Mouse (Mus musculus): ENCODE results near the gene Rbpms2. TPM values are rescaled to one million over a fixed set of nuclear protein-coding genes. Genes with fewer than 3 reads are reported as not detected.

Rbpms2 gene
- total RNA-seq, 1 experiment = 44.7 TPM

DNA sequence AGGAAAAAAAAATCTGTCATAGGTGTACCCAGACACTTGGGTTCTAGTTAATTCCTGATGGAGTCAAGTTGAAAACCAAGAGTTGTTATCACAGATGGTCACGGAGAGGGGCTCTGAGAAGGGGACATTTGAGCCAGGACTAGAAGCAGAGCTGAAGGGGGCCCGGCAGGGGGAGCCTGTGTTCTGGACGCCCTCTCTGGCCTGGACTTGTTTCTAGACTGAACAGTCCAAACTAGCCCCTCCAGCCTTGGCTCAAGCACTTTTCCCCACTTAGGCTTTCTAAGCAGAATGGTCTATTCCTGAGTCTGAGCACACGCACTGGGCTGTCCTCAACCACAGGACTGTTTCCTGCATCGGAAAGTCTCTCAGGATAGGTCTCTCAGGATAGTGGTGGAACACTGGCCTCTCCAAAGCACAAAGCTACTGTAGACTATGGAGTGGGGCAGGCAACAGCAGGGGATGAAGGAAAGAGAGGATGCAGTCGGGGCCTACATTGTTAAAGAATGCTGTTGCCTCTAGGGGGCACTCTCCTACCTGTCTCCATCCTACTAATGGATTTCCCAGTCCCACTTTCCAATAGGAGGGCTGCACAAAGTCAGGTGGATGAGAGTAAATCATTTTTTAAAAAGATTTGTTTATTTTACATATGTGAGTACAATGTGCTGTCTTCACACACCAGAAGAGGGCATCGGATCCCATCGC is 25.9 kb upstream of the Rbpms2 start:
- in situ Hi-C loops (cut with MboI; ENCODE audit: low sequenced_read_pairs in 2 of 2, unreplicated experiment in 2 of 2) = loop anchor here (10.0 kb wide), 2 partner anchors 61 to 251 kb away; partner anchors contain the start of gene Oaz2 (in 2 of the 2)
- Histone ChIP-seq H3K9ac (ENCODE audit: insufficient read depth, low read depth, low read length, poor library complexity, severe bottlenecking) (peak overlapping the region; percentile 21; the same call in 1 of the 2 replicates), H3K4me1 (ENCODE audit: control insufficient read depth in 2 of 2, insufficient read depth in 2 of 2, low read length in 2 of 2, poor library complexity in 1 of 2) (peaks cover 3 to 6% of the 10 kb centered on the region in 2 experiments), H3K4me3 (ENCODE audit: insufficient read depth in 1 of 2, low read depth in 1 of 2, low read length in 2 of 2, poor library complexity in 1 of 2, severe bottlenecking in 1 of 2) (no peak overlapping the region), H3K9me3 (ENCODE audit: control insufficient read depth, insufficient read depth, low read depth, low read length) (no peaks in the 10 kb centered on the region), H3K36me3 (ENCODE audit: control insufficient read depth, insufficient read depth, low read length, poor library complexity, severe bottlenecking) (no peaks in the 10 kb centered on the region), H3K27ac (ENCODE audit: insufficient read depth, low read depth, low read length, poor library complexity, severe bottlenecking) (peak overlapping the region; percentile 9; the same call in 1 of the 2 replicates)
- peak; percentile 56 for DNase-seq (ENCODE audit: low read depth, low spot score)
- no peak for TF ChIP-seq MAFK (IDR thresholded peaks at IDR 0.05; ENCODE audit: insufficient read depth, low read depth, low read length)
- no peak for TF ChIP-seq ZNF384 (IDR thresholded peaks at IDR 0.05; ENCODE audit: low read depth, low read length)
- no peak for TF ChIP-seq CHD2 (IDR thresholded peaks at IDR 0.05; ENCODE audit: low read depth, low read length)
- no peak for TF ChIP-seq ZC3H11A (IDR thresholded peaks at IDR 0.05; ENCODE audit: borderline replicate concordance, low read depth, low read length)
- no peak for TF ChIP-seq HCFC1 (IDR thresholded peaks at IDR 0.05; ENCODE audit: borderline replicate concordance, insufficient read depth, low read length)

DNA sequence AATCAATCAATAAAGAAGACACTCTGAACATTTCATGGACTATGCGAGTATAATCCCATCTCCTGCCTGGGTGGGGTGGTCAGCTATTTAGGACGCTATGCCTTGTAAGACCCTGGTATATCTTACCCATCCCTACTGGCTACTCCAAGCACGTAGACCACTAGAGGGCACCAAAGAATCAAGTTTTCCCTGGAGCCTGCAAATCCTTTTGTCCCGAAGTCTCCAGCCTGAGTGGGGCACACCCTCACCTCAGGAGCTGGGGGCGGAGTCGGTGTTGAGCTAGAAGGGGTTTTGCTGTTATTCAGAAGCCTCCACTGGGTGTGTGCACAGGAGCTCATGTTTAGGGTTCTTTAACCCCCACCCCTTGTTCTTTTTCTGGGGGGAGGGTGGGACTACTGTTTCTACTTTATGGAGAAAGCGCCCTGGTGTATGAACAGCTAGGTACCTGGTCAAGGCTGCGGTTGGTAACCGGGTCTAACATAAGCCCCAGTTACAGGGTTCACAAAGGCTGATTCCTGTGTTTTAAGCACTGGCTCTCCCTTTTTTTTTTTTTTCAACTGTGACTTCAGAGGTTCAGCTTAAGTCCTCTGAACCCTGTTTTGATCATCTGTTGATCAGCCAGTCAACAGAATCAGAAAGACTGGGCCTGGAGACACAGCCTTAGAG is 23.8 kb upstream of the Rbpms2 start:
- H3K36me3 ChIP-seq (ENCODE audit: control insufficient read depth, insufficient read depth, low read length, poor library complexity, severe bottlenecking) = no peaks in the 10 kb centered on the region
- peak overlapping the region in 1 of 2 experiments; percentile 54; a peak in 2 of 4 replicates for H3K4me3 ChIP-seq (ENCODE audit: insufficient read depth in 1 of 2, low read depth in 1 of 2, low read length in 2 of 2, poor library complexity in 1 of 2, severe bottlenecking in 1 of 2)
- TF ChIP-seq CHD2 (IDR thresholded peaks at IDR 0.05; ENCODE audit: low read depth, low read length) = no peak
- TF ChIP-seq MAFK (IDR thresholded peaks at IDR 0.05; ENCODE audit: insufficient read depth, low read depth, low read length) = no peak
- TF ChIP-seq ZNF384 (IDR thresholded peaks at IDR 0.05; ENCODE audit: low read depth, low read length) = peak; percentile 62; the same call in 1 of the 2 replicates
- TF ChIP-seq HCFC1 (IDR thresholded peaks at IDR 0.05; ENCODE audit: borderline replicate concordance, insufficient read depth, low read length) = no peak
- peak; percentile 90 for TF ChIP-seq ZC3H11A (IDR thresholded peaks at IDR 0.05; ENCODE audit: borderline replicate concordance, low read depth, low read length)
- in situ Hi-C loops (cut with MboI; ENCODE audit: low sequenced_read_pairs in 2 of 2, unreplicated experiment in 2 of 2) = loop anchor here (10.0 kb wide), 2 partner anchors 59 to 249 kb away; partner anchors contain the start of gene Oaz2 (in 2 of the 2)
- H3K27ac ChIP-seq (ENCODE audit: insufficient read depth, low read depth, low read length, poor library complexity, severe bottlenecking) = peak overlapping the region; percentile 77
- H3K4me1 ChIP-seq (ENCODE audit: control insufficient read depth in 2 of 2, insufficient read depth in 2 of 2, low read length in 2 of 2, poor library complexity in 1 of 2) = peaks cover 3% of the 10 kb centered on the region in 2 experiments; a peak in 3 of 4 replicates
- no peaks in the 10 kb centered on the region for H3K9me3 ChIP-seq (ENCODE audit: control insufficient read depth, insufficient read depth, low read depth, low read length)
- DNase-seq (ENCODE audit: low read depth, low spot score) = peak; percentile 98
- peak overlapping the region; percentile 29; the same call in 1 of the 2 replicates for H3K9ac ChIP-seq (ENCODE audit: insufficient read depth, low read depth, low read length, poor library complexity, severe bottlenecking)

DNA sequence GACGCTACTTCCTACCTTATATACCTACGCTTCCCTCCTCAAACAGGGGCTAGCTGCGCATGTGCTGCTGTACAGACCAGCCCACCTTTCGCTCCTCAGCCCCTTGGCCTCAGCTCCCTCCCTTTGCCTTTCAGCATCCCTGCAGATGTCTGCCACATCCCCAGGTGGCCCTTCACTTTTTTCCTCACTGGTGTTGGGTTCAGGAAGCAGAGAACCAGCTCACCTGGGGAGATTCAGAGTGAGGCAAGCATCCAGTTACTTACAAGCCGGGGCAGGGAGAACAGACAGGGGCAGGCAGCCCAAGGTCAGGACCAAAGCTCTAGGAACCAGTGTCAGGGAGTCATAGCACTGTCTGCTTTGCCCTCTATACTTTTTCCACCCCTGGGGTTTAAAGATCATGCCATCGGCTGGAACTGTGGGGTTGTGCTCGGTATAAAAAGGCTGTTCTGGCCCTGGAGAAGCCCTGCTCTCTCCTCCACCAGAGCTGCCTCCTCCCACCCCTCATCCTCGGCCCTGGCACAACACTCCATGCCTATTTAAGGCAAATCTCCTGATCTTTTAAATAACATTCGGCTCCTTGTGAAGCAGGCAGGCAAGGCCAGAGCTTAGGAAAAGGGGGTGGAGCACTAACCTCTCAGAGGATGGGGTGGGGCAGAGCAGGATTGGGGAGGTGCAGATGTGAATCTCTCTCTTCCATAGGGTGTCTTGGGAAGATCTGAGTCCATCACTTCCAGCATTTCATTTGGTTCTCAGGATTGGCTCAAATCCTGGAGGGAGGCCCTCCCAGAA is 22.9 kb upstream of the Rbpms2 start:
- no peaks in the 10 kb centered on the region for H3K36me3 ChIP-seq (ENCODE audit: control insufficient read depth, insufficient read depth, low read length, poor library complexity, severe bottlenecking)
- peak overlapping the region; percentile 29 for H3K9ac ChIP-seq (ENCODE audit: insufficient read depth, low read depth, low read length, poor library complexity, severe bottlenecking)
- H3K27ac ChIP-seq (ENCODE audit: insufficient read depth, low read depth, low read length, poor library complexity, severe bottlenecking) = peak overlapping the region; percentile 77
- H3K4me1 ChIP-seq (ENCODE audit: control insufficient read depth in 2 of 2, insufficient read depth in 2 of 2, low read length in 2 of 2, poor library complexity in 1 of 2) = peaks cover 3% of the 10 kb centered on the region in 2 experiments; a peak in 3 of 4 replicates
- no peak for DNase-seq (ENCODE audit: low read depth, low spot score)
- no peaks in the 10 kb centered on the region for H3K9me3 ChIP-seq (ENCODE audit: control insufficient read depth, insufficient read depth, low read depth, low read length)
- H3K4me3 ChIP-seq (ENCODE audit: insufficient read depth in 1 of 2, low read depth in 1 of 2, low read length in 2 of 2, poor library complexity in 1 of 2, severe bottlenecking in 1 of 2) = peak overlapping the region; percentile 6 to 54
- in situ Hi-C loops (cut with MboI; ENCODE audit: low sequenced_read_pairs in 2 of 2, unreplicated experiment in 2 of 2) = loop anchor here (10.0 kb wide), 2 partner anchors 58 to 248 kb away; partner anchors contain the start of gene Oaz2 (in 2 of the 2)
- TF ChIP-seq ZNF384 (IDR thresholded peaks at IDR 0.05; ENCODE audit: low read depth, low read length) (no peak), ZC3H11A (IDR thresholded peaks at IDR 0.05; ENCODE audit: borderline replicate concordance, low read depth, low read length) (no peak), CHD2 (IDR thresholded peaks at IDR 0.05; ENCODE audit: low read depth, low read length) (no peak), HCFC1 (IDR thresholded peaks at IDR 0.05; ENCODE audit: borderline replicate concordance, insufficient read depth, low read length) (no peak), MAFK (IDR thresholded peaks at IDR 0.05; ENCODE audit: insufficient read depth, low read depth, low read length) (no peak)

DNA sequence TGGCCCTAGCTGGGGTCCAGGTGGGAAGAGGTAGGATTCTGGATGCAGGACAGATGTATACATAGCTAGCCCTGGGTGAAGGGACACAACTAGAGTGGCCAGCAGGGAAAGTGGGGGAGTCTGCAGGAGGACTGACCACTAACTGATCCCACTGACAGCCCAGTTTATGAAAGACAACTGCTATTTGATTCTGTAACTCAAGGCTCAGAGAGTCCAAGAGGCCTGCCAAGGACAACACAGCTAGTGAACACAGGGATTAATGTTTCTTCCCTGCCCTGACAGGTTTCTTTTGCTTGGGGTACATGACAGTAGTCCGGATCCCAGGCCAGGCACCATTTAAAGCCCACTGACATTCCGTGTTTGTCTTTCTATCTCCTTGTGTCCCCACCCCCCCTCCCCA is 22.3 kb upstream of the Rbpms2 start:
- Histone ChIP-seq H3K9ac (ENCODE audit: insufficient read depth, low read depth, low read length, poor library complexity, severe bottlenecking) (no peak overlapping the region), H3K4me3 (ENCODE audit: insufficient read depth in 1 of 2, low read depth in 1 of 2, low read length in 2 of 2, poor library complexity in 1 of 2, severe bottlenecking in 1 of 2) (no peak overlapping the region)
- in situ Hi-C loops (cut with MboI; ENCODE audit: low sequenced_read_pairs in 2 of 2, unreplicated experiment in 2 of 2) = loop anchor here (10.0 kb wide), 2 partner anchors 58 to 248 kb away; partner anchors contain the start of gene Oaz2 (in 2 of the 2)

More for the DNA sequence above, 22.3 kb upstream of the Rbpms2 start:
- TF ChIP-seq HCFC1 (IDR thresholded peaks at IDR 0.05; ENCODE audit: borderline replicate concordance, insufficient read depth, low read length) (no peak), CHD2 (IDR thresholded peaks at IDR 0.05; ENCODE audit: low read depth, low read length) (no peak), MAFK (IDR thresholded peaks at IDR 0.05; ENCODE audit: insufficient read depth, low read depth, low read length) (no peak), ZC3H11A (IDR thresholded peaks at IDR 0.05; ENCODE audit: borderline replicate concordance, low read depth, low read length) (no peak), ZNF384 (IDR thresholded peaks at IDR 0.05; ENCODE audit: low read depth, low read length) (no peak)
- no peak for DNase-seq (ENCODE audit: low read depth, low spot score)
- peaks cover 3% of the 10 kb centered on the region in 2 experiments; a peak in 3 of 4 replicates for H3K4me1 ChIP-seq (ENCODE audit: control insufficient read depth in 2 of 2, insufficient read depth in 2 of 2, low read length in 2 of 2, poor library complexity in 1 of 2)
- peak overlapping the region; percentile 77 for H3K27ac ChIP-seq (ENCODE audit: insufficient read depth, low read depth, low read length, poor library complexity, severe bottlenecking)
- no peaks in the 10 kb centered on the region for H3K9me3 ChIP-seq (ENCODE audit: control insufficient read depth, insufficient read depth, low read depth, low read length)
- H3K36me3 ChIP-seq (ENCODE audit: control insufficient read depth, insufficient read depth, low read length, poor library complexity, severe bottlenecking) = no peaks in the 10 kb centered on the region

Measured in ES-E14 (cell line).